Mouse (Mus musculus) left cerebral cortex, adult 2 months (tissue): ENCODE measurements around the gene Olfr1313. TPM values are rescaled to one million over a fixed set of nuclear protein-coding genes. Genes with fewer than 3 reads are reported as not detected.
"Not testable (repeated sequence)": the region's sequence is repeated elsewhere in the genome, so short reads cannot be mapped to it uniquely, and the experiment has no call there.

Experiments
- DNase-seq, 2 experiments: peaks; one replicate each; pipeline ENCODE4 v3.0.0; 2021 to 2022; ENCODE audit warnings: low spot score in 2 of 2, mixed read lengths in 1 of 2; ENCODE audit errors: extremely low spot score in 1 of 2
- H3K27ac ChIP-seq: fragments of 200-600 bp; 2 replicates; pipeline ENCODE4 v1.8.1; 2022
- H3K4me3 ChIP-seq: fragments of 200-600 bp; 2 replicates; pipeline ENCODE4 v1.8.1; 2022
- CTCF ChIP-seq: fragments of 200-600 bp; IDR thresholded peaks from 2 replicates; pipeline ENCODE4 v1.8.1; 2022; ENCODE audit warnings: antibody characterized with exemption, mild to moderate bottlenecking, moderate library complexity
- intact Hi-C: fragments of 180-260 bp; cut with DNase I; formaldehyde crosslinking; loops from one replicate; pipeline ENCODE4 v1.15.1; 2025
- long read RNA-seq, 2 experiments: library from polyadenylated mRNA; stranded (forward); transcript quantifications; one replicate each; pipeline ENCODE4 v2.0.0; 2021; ENCODE audit warnings: borderline mapping rate in 2 of 2
- total RNA-seq, 2 experiments: library from RNA; stranded (reverse); gene quantifications; 2 replicates each; pipeline ENCODE4 v1.2.3; 2021

Olfr1313 gene
- total RNA-seq = not detected
- long read RNA-seq, experiment 1 = 0 reads
- long read RNA-seq, experiment 2 = 0 reads

DNA sequence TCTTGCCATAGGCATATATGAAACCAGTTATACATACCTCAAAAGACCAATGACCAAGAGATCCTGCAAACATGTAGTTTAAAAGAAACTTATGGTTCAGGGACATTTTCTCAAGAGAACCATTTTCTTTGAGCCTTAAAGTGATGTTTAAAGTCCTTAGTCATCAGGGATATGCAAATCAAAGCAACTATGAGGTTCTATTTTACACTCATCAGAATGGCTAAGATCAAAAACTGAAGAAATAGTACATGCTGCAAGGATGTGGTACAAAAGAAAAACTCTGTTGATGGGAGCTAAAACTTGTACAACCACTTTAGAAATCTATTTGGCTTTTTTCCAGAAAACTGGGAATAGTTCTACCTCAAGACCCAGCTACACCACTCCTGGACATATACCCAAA is at the start of gene Olfr1313:
Gene Olfr1313 (minus strand): TSS at position 101 of the 400 bp plus-strand sequence.
- Histone ChIP-seq H3K4me3 (no peak within 1 kb of the TSS), H3K27ac (no peak within 1 kb of the TSS)
- TF ChIP-seq CTCF = no peak
- DNase-seq = no peak
- intact Hi-C loops = no loop called here

DNA sequence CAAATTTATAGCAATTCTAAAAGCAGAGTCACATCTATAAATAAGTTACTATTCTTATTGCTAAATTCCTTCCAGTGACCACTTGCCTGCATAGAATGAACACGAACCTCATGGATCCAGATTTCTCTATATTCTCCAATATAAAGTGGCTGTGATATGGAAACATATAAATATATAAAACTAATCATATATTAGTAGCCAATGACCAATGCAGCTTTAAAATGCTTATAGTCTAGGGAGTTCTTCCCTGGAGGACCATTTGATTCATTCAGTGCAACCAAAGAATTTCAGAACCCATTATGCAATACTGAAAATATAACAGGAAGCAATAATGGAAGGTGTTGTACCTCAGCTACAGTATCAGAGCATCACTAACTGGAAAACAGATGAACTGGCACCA is 37.7 kb upstream of the Olfr1313 start, which contains the start of gene Olfr1315-ps1:
Gene Olfr1315-ps1 (minus strand): TSS at position 101 of the 400 bp plus-strand sequence.
- no peak within 1 kb of the TSS for H3K4me3 ChIP-seq
- TF ChIP-seq CTCF = no peak
- H3K27ac ChIP-seq = no peak within 1 kb of the TSS
- no peak for DNase-seq
- intact Hi-C loops = no loop called here

DNA sequence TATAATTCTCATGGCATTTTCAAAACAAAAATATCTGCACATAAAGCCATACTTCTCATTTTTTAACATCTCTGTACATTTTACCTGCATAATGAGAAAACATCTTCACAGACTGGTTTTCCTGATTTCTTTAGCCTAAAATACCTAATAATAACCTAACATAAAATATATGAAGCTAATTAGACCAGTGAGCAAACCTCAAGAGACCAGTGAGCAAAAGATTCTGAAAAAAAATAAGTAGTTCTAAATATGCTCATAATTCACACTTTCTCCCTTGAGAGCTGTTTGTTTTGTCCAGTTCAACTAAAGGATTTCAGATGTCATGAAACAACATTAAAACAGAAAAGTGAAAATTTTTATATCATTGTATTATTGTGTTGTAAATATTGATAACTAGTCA is 19.0 kb upstream of the Olfr1313 start, which contains the start of gene Olfr1314:
Gene Olfr1314 (minus strand): TSS at position 101 of the 400 bp plus-strand sequence.
- no peak for DNase-seq
- intact Hi-C loops = no loop called here
- no peak for TF ChIP-seq CTCF

DNA sequence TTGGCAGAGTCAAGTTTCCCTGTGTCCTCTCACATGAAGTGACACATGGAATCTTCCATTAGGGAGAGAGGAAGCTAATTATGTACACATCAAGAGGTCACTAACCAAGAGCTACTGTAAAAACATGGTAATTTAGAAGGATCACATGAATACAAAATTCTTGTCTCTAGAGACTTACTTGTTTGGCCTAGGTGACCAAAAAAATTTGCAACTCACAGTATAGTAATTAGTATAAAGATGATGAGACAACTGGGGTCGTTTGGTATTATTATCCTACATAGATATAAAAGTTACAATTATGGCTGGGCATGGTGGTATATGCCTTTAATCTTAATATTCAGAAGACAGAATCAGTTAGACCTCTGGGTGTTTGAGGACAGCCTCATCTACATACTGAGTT is 27.5 kb downstream of the Olfr1313 start, which contains the start of gene Olfr1312:
Gene Olfr1312 (minus strand): TSS at position 101 of the 400 bp plus-strand sequence.
- intact Hi-C loops = no loop called here
- no peak for TF ChIP-seq CTCF
- no peak for DNase-seq
- no peak within 1 kb of the TSS for H3K4me3 ChIP-seq
- no peak within 1 kb of the TSS for H3K27ac ChIP-seq

More for the DNA sequence above, 19.0 kb upstream of the Olfr1313 start, which contains the start of gene Olfr1314:
- H3K27ac ChIP-seq = no peak within 1 kb of the TSS
- no peak within 1 kb of the TSS for H3K4me3 ChIP-seq

DNA sequence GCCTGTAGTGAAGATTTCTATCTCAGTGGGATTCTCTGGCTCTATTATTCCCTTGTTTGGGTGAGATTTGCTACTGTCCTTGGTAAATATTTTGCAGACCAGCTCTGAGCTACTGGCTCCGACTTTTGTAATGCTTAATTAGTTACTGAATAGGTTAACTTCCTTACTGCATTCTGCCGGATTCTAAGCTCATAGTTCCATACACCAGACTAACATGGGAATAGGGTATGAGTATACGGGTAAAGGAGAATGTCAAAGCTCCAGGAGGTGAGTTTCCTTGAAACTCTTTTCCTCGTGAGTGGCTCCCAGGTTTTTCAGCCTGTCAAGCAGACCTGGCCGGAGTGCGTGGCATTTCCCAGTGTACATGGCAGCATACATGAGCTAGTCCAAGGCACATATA is 50.7 kb downstream of the Olfr1313 start:
- H3K4me3 ChIP-seq, intact Hi-C loops, H3K27ac ChIP-seq, DNase-seq: not testable (repeated sequence)

DNA sequence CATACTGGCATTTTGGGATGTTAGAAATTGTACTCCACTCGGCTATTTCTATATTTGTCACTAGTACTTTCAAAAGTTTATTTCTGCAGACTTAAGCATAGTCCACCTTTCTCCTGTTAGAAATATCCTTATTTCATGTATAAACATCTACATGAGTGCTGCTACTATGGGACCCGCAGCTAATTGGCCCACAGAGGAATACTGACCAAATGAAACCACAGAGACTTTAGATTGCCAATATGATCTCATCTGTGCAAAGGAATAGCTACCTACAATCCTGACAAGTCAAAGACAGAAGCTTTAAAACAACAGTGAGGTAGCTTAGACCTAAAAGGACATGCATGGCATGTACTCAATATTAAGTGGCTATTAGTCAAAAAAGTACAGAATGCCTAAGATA is 53.3 kb downstream of the Olfr1313 start, which contains the start of gene Olfr1311:
Gene Olfr1311 (minus strand): TSS at position 101 of the 400 bp plus-strand sequence.
- H3K27ac ChIP-seq = no peak within 1 kb of the TSS
- intact Hi-C loops = no loop called here
- TF ChIP-seq CTCF = no peak

More for the DNA sequence above, 53.3 kb downstream of the Olfr1313 start, which contains the start of gene Olfr1311:
- no peak for DNase-seq
- no peak within 1 kb of the TSS for H3K4me3 ChIP-seq

Other genes with a start within 250 kb of the Olfr1313 start
- not detected for gene Olfr1305, start 200.7 kb downstream of the Olfr1313 start, total RNA-seq
- gene Olfr1306, start 161.6 kb downstream of the Olfr1313 start, total RNA-seq = not detected
- under 1 TPM; 0.02 to 0.07 TPM for gene Olfr1307, start 128.4 kb downstream of the Olfr1313 start, total RNA-seq
- gene Olfr1308, start 112.9 kb downstream of the Olfr1313 start, total RNA-seq = not detected
- not detected for gene Olfr1309, start 87.6 kb downstream of the Olfr1313 start, total RNA-seq
- not detected for gene Olfr1310, start 65.1 kb downstream of the Olfr1313 start, total RNA-seq
- not detected for gene Olfr1311, start 53.4 kb downstream of the Olfr1313 start, total RNA-seq
- gene Olfr1312, start 27.6 kb downstream of the Olfr1313 start, total RNA-seq = not detected
- gene Olfr1314, start 18.9 kb upstream of the Olfr1313 start, total RNA-seq = not detected
- not detected for gene Olfr1315-ps1, start 37.6 kb upstream of the Olfr1313 start, total RNA-seq
- gene Olfr1316, start 57.1 kb upstream of the Olfr1313 start, total RNA-seq = not detected
- not detected for gene Olfr1317, start 62.5 kb upstream of the Olfr1313 start, total RNA-seq
- not detected for gene Olfr1318, start 76.4 kb upstream of the Olfr1313 start, total RNA-seq
- 100 to 1,000 TPM; 150 to 164 TPM for gene Lpcat4, start 161.6 kb upstream of the Olfr1313 start, total RNA-seq
- not detected for gene Nutm1, start 181.4 kb upstream of the Olfr1313 start, total RNA-seq
- 10 to 100 TPM; 46.0 to 46.4 TPM for gene Nop10, start 184.1 kb upstream of the Olfr1313 start, total RNA-seq
- gene Slc12a6, start 188.0 kb upstream of the Olfr1313 start, total RNA-seq = 100 to 1,000 TPM; 127 to 129 TPM
- 1 to 10 TPM in 1 of 2 experiments, not detected in 1; 3.7 TPM for gene Gm21985, start 188.5 kb upstream of the Olfr1313 start, total RNA-seq